Mouse (Mus musculus) testis, adult 2 months (tissue): Measurements from ENCODE around the gene Dnajc10.

Experiments used
- CTCF ChIP-seq: fragments of 200-500 bp; IDR thresholded peaks from 2 replicates; pipeline ENCODE4 v1.5.1; 2012; ENCODE audit warnings: low read depth, mild to moderate bottlenecking, inconsistent platforms, low read length, moderate library complexity; ENCODE audit not compliant: control insufficient read depth, insufficient read depth, insufficient replicate concordance
- POLR2A ChIP-seq: fragments of 200-500 bp; IDR thresholded peaks from 2 replicates; pipeline ENCODE4 v1.6.1; 2012; ENCODE audit warnings: low read depth, mild to moderate bottlenecking, inconsistent platforms, low read length, moderate library complexity; ENCODE audit not compliant: control insufficient read depth

GRCm38 (mm10) chr2:80268053-80268452 is 47.2 kb upstream of the Dnajc10 start:
- no peak for TF ChIP-seq POLR2A
- TF ChIP-seq CTCF, result no peak
